Mouse (Mus musculus): ENCODE data around the gene Sumf1.

Gene Sumf1

GRCm38 (mm10) chr6:108206914-108207566 is 21.7 kb upstream of the Sumf1 start:
- DNase-seq (ENCODE audit: low read depth in 2 of 2, low spot score in 2 of 2), result no peak

GRCm38 (mm10) chr6:108206145-108206544 is 20.8 kb upstream of the Sumf1 start:
- no peak for DNase-seq (ENCODE audit: low read depth in 2 of 2, low spot score in 2 of 2)

GRCm38 (mm10) chr6:108204322-108204721 is 18.9 kb upstream of the Sumf1 start:
- DNase-seq (ENCODE audit: low read depth in 2 of 2, low spot score in 2 of 2), result no peak

GRCm38 (mm10) chr6:108198286-108198685 is 12.9 kb upstream of the Sumf1 start:
- DNase-seq (ENCODE audit: low read depth in 2 of 2, low spot score in 2 of 2), result no peak

- DNase-seq (ENCODE audit: low read depth in 2 of 2, low spot score in 2 of 2), result no peak
Measured at GRCm38 (mm10) chr6:108197117-108197516, 11.7 kb upstream of the Sumf1 start.

GRCm38 (mm10) chr6:108196665-108197064 is 11.3 kb upstream of the Sumf1 start:
- DNase-seq (ENCODE audit: low read depth in 2 of 2, low spot score in 2 of 2), result no peak

- DNase-seq (ENCODE audit: low read depth in 2 of 2, low spot score in 2 of 2), result no peak
Measured at GRCm38 (mm10) chr6:108192632-108193031, 7.2 kb upstream of the Sumf1 start.

- DNase-seq (ENCODE audit: low read depth in 2 of 2, low spot score in 2 of 2), result no peak
Measured at GRCm38 (mm10) chr6:108190690-108191089, 5.3 kb upstream of the Sumf1 start.

GRCm38 (mm10) chr6:108185685-108186009 is 265 bp upstream of the Sumf1 start:
- no peak for DNase-seq (ENCODE audit: low read depth in 2 of 2, low spot score in 2 of 2)

GRCm38 (mm10) chr6:108179087-108179486 is 6.3 kb downstream of the Sumf1 start:
- no peak for DNase-seq (ENCODE audit: low read depth in 2 of 2, low spot score in 2 of 2)

- no peak for DNase-seq (ENCODE audit: low read depth in 2 of 2, low spot score in 2 of 2)
Measured at GRCm38 (mm10) chr6:108174181-108174580, 11.2 kb downstream of the Sumf1 start.

GRCm38 (mm10) chr6:108172219-108172618 is 13.2 kb downstream of the Sumf1 start:
- DNase-seq (ENCODE audit: low read depth in 2 of 2, low spot score in 2 of 2), result no peak

GRCm38 (mm10) chr6:108169466-108169865 is 15.9 kb downstream of the Sumf1 start:
- no peak for DNase-seq (ENCODE audit: low read depth in 2 of 2, low spot score in 2 of 2)

- no peak for DNase-seq (ENCODE audit: low read depth in 2 of 2, low spot score in 2 of 2)
Measured at GRCm38 (mm10) chr6:108168723-108169122, 16.7 kb downstream of the Sumf1 start.

GRCm38 (mm10) chr6:108167946-108168680 is 17.3 kb downstream of the Sumf1 start:
- DNase-seq (ENCODE audit: low read depth in 2 of 2, low spot score in 2 of 2), result peak in 1 of 2 experiments; percentile 19

- DNase-seq (ENCODE audit: low read depth in 2 of 2, low spot score in 2 of 2), result no peak
Measured at GRCm38 (mm10) chr6:108165598-108165997, 19.8 kb downstream of the Sumf1 start.

GRCm38 (mm10) chr6:108164935-108165334 is 20.4 kb downstream of the Sumf1 start:
- no peak for DNase-seq (ENCODE audit: low read depth in 2 of 2, low spot score in 2 of 2)

GRCm38 (mm10) chr6:108160608-108161007 is 24.8 kb downstream of the Sumf1 start:
- DNase-seq (ENCODE audit: low read depth in 2 of 2, low spot score in 2 of 2), result no peak

GRCm38 (mm10) chr6:108156881-108157280 is 28.5 kb downstream of the Sumf1 start:
- no peak for DNase-seq (ENCODE audit: low read depth in 2 of 2, low spot score in 2 of 2)

- DNase-seq (ENCODE audit: low read depth in 2 of 2, low spot score in 2 of 2), result no peak
Measured at GRCm38 (mm10) chr6:108154243-108154642, 31.1 kb downstream of the Sumf1 start.

- no peak for DNase-seq (ENCODE audit: low read depth in 2 of 2, low spot score in 2 of 2)
Measured at GRCm38 (mm10) chr6:108152661-108153269, 32.6 kb downstream of the Sumf1 start.

GRCm38 (mm10) chr6:108152081-108152480 is 33.3 kb downstream of the Sumf1 start:
- DNase-seq (ENCODE audit: low read depth in 2 of 2, low spot score in 2 of 2), result no peak
